Mouse (Mus musculus) hindbrain, embryonic 13.5 days (tissue): Measurements from ENCODE around the gene Fgf14. TPM values are rescaled to one million over a fixed set of nuclear protein-coding genes. Genes with fewer than 3 reads are reported as not detected.
"Not testable (repeated sequence)": the region's sequence is repeated elsewhere in the genome, so short reads cannot be mapped to it uniquely, and the experiment has no call there.

Source experiments
- ATAC-seq: fragments of 200-750 bp; cut with Nextera tagmentation; 2 replicates; pipeline ENCODE4 v1.8.0; 2017; ENCODE audit warnings: moderate TSS enrichment; ENCODE audit not compliant: low FRiP score
- H3K27ac ChIP-seq: fragments of 300-500 bp; sonication (generic); 2 replicates; pipeline ENCODE4 v1.5.1; 2015; ENCODE audit warnings: inconsistent platforms, mild to moderate bottlenecking, moderate library complexity
- H3K27me3 ChIP-seq: fragments of 300-500 bp; sonication (generic); 2 replicates; pipeline ENCODE4 v1.6.1; 2015; ENCODE audit warnings: mild to moderate bottlenecking, inconsistent platforms
- H3K36me3 ChIP-seq: fragments of 300-500 bp; sonication (generic); 2 replicates; pipeline ENCODE4 v1.6.1; 2015; ENCODE audit warnings: mild to moderate bottlenecking, inconsistent platforms
- H3K4me1 ChIP-seq: fragments of 300-500 bp; sonication (generic); replicated peaks from 2 replicates; pipeline ENCODE4 v1.6.1; 2015; ENCODE audit warnings: inconsistent platforms
- H3K4me2 ChIP-seq: fragments of 300-500 bp; sonication (generic); 2 replicates; pipeline ENCODE4 v1.6.1; 2015; ENCODE audit warnings: inconsistent platforms, mild to moderate bottlenecking, moderate library complexity
- H3K4me3 ChIP-seq: fragments of 300-500 bp; sonication (generic); 2 replicates; pipeline ENCODE4 v1.5.1; 2015; ENCODE audit warnings: mild to moderate bottlenecking, inconsistent platforms
- H3K9ac ChIP-seq: fragments of 300-500 bp; sonication (generic); 2 replicates; pipeline ENCODE4 v1.6.1; 2015; ENCODE audit warnings: mild to moderate bottlenecking, inconsistent platforms
- H3K9me3 ChIP-seq: fragments of 300-500 bp; sonication (generic); 2 replicates; pipeline ENCODE4 v1.6.1; 2016; ENCODE audit warnings: inconsistent platforms
- WGBS: fragments of 180-500 bp; shearing (Covaris S2); methylation state at CpG from one replicate; pipeline ENCODE4 v1.1.7; 2015; 5-methylcytosine and 5-hydroxymethylcytosine counted together
- polyA plus RNA-seq: library from polyadenylated mRNA; unstranded; fragments of >200 nt; fragmentation: Nextera tagmentation; extraction: Ambion mirVana; gene quantifications from 2 replicates; pipeline ENCODE4 v1.2.1, GENCODE M21; 2015

Fgf14 gene
- polyA plus RNA-seq, 1 experiment from 2014 or later, result 21.3 TPM

DNA sequence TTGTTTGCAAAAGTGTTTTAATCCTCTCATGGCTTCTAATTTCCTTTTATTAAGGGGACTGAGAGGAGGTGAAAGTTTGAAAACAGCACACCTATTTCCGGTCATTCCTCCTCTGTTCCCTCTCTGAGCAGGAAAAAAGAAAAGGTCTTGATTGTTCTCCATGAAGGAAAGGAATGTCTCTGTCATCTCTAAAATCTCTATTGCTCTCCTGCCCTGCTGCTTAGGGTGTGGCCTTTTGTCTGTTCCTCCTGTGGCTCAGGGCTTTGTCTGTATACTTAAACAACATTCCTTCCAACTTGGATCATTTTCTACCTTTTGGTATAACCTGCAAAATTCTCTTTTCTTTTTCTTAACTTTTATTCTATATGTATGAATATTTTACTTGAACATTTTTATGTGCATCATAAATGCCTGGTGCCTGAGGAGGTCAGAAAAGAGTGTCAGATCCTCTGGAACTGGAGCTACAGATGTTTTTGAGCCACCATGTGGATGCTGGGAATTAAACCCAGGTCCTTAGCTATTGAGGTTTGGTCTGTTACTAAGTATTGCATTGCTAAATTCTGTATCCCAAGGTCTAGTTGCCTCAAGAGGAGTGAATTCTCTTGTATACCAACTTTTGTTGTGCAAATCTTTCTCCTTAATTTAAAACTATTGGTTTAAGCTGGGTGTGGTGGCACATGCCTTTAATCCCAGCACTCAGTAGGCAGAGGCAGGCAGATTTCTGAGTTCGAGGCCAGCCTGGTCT, 230.7 kb downstream of the Fgf14 start:
- Histone ChIP-seq H3K36me3 (no peaks in the 10 kb centered on the region), H3K9me3 (no peaks in the 10 kb centered on the region), H3K4me3 (no peak overlapping the region), H3K9ac (no peak overlapping the region), H3K27me3 (no peaks in the 10 kb centered on the region), H3K4me2 (no peak overlapping the region), H3K4me1 (no peaks in the 10 kb centered on the region), H3K27ac (no peak overlapping the region)
- ATAC-seq, result no peak
- 82% methylated on average over 2 of the region's 2 CpGs for WGBS

DNA sequence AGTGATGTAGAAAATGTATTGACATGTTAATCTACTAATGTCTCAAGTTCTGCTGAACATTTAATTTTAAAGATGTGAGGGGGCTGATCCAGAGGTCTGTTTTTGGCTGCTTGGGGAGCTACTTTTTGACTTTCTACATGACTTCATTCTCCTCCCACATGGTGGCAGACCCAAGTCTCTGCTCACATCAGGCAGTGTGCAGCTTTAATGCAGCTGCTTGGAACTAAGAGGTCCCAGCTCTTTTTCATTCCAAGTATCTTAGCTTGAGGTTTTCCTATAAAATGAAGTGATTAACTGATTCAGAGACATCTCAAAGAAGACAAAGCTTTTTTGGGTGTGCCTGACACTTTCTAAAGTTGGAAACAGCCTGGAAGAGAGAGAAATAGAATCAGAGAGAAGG, 232.1 kb downstream of the Fgf14 start:
- Histone ChIP-seq H3K9ac (no peak overlapping the region), H3K27ac (no peak overlapping the region), H3K4me2 (no peak overlapping the region), H3K36me3 (no peaks in the 10 kb centered on the region), H3K4me1 (no peaks in the 10 kb centered on the region), H3K27me3 (no peaks in the 10 kb centered on the region), H3K9me3 (no peaks in the 10 kb centered on the region), H3K4me3 (no peak overlapping the region)
- ATAC-seq, result no peak

DNA sequence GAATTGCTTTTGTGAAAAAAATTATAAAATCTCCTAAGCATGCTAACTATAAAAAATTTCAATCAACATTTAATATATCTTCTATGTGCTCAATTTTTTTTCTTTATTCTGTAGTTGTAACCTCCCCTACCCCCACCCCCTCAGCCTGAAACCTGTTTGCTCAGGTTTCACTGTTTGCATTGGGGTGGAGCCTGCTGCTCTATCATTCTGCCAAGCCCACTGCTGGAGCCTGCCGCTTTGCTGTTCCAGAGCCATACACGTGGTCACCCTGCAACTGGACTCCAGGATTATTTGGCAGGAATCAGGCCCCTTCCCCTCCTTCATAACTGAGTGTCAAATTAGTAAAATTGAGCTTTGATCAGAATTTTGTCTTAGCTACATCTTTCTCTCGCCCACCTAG, 237.6 kb downstream of the Fgf14 start:
- H3K9me3 ChIP-seq, H3K9ac ChIP-seq, H3K4me3 ChIP-seq, H3K4me1 ChIP-seq, ATAC-seq, H3K36me3 ChIP-seq, H3K27ac ChIP-seq, H3K4me2 ChIP-seq, H3K27me3 ChIP-seq: not testable (repeated sequence)
- 37% methylated on average over 3 of the region's 3 CpGs for WGBS

DNA sequence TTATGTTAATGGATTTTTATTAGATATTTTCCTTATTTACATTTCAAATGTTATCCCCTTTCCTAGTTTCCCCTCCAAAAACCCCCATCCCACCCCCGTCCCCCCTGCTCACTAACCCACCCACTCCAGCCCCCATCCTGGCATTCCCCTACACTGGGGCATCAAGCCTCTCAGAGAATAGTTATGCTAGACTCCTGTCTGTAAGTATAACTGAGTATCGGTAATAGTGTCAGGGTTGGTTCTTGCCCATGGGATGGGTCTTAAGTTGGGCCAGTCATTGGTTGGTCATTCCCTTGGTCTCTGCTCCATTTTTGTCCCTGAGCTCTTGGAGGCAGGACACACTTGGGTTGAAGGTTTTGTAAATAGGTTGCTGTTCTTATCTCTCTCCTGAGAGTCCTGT, 265.0 kb downstream of the Fgf14 start:
- H3K4me3 ChIP-seq, result no peak overlapping the region
- H3K9ac ChIP-seq, result no peak overlapping the region
- no peaks in the 10 kb centered on the region for H3K36me3 ChIP-seq
- no peaks in the 10 kb centered on the region for H3K4me1 ChIP-seq
- H3K27me3 ChIP-seq, result no peaks in the 10 kb centered on the region
- WGBS, result 83% methylated on average over 2 of the region's 2 CpGs
- H3K4me2 ChIP-seq, result no peak overlapping the region
- H3K9me3 ChIP-seq, result no peaks in the 10 kb centered on the region
- ATAC-seq, result no peak
- H3K27ac ChIP-seq, result no peak overlapping the region

DNA sequence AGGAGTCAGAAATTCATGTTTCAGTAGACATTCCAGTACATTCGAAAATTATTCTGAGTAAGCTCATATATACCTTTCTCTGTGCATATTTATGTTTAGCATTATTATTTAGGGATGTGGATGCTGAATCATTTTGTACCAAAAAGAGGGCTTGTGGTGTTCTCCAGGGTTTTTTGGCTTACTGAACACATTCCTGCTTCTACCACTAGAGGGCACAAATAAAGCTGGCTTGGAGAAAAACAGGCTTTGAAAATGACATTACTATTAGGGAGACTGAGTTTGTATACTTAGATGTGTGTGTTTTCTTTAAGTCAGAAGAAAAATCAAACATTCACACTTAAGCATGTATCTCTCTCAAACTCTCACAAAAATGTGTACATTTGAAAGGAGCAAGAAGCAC, 266.0 kb downstream of the Fgf14 start:
- no peak overlapping the region for H3K27ac ChIP-seq
- no peaks in the 10 kb centered on the region for H3K36me3 ChIP-seq
- no peaks in the 10 kb centered on the region for H3K27me3 ChIP-seq
- no peak overlapping the region for H3K9ac ChIP-seq
- no peaks in the 10 kb centered on the region for H3K4me1 ChIP-seq
- H3K4me3 ChIP-seq, result no peak overlapping the region
- 2% methylated on average over 1 of the region's 1 CpGs for WGBS
- ATAC-seq, result no peak
- no peak overlapping the region for H3K4me2 ChIP-seq
- H3K9me3 ChIP-seq, result no peaks in the 10 kb centered on the region

DNA sequence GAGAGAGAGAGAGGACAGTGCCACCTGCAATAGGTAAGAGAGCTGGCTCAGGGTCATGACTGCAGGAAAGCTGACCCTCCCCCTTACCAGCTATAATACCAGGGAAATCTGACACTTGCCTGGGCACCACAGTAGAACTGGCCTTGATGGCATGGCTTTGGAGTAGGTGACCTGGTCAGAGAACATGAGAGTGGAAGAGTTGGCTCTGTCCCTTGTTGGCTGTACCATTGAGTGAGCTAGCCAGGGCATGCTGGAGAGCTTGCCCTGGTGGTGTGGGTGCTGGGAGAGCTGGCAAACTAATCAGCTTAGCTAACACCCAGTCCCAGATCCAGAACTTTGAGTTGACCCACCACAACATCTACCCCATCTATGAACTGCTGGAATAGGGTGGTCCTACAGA, 348.5 kb downstream of the Fgf14 start:
- H3K4me2 ChIP-seq, result no peak overlapping the region
- no peak overlapping the region for H3K9ac ChIP-seq
- no peak for ATAC-seq
- no peak overlapping the region for H3K27ac ChIP-seq
- no peak overlapping the region for H3K4me3 ChIP-seq
- no peaks in the 10 kb centered on the region for H3K27me3 ChIP-seq
- no peaks in the 10 kb centered on the region for H3K9me3 ChIP-seq
- no peaks in the 10 kb centered on the region for H3K36me3 ChIP-seq
- H3K4me1 ChIP-seq, result no peaks in the 10 kb centered on the region

DNA sequence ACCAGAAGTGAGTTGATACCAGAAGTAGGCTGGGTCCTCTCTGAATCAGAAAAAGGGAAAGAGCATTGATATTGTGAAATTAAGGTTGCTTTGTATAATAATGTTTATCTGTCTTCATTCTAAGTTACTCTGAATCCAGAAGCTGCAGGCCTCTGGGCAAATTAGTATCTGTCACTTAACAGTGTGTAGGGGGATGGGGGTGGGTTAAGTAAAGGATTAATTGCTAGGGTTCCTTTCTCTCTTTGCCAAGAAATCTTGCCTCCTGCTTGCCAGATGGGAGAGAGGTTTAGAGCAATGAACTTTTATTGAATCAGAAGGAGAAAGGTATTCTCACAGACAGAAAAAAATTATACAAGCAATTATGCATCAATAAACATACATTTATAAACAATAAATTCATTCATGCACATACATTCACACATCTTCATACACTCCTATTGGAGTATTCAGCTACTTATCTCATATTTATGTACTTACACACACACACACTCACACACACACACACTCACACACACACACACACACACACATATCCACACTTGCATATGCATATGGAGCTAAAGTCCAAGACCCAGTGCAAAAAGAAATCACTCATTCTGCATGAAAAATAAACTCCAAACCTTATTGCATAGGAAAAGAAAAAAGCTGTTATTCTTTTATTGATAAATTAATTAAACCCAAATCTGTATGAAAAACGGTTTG, 357.8 kb downstream of the Fgf14 start:
- 0 out of 2 replicates have a peak, but pooled peaks have one; percentile 43 for ATAC-seq
- 54% methylated on average over 1 of the region's 1 CpGs for WGBS
- no peaks in the 10 kb centered on the region for H3K36me3 ChIP-seq
- no peaks in the 10 kb centered on the region for H3K4me1 ChIP-seq
- no peaks in the 10 kb centered on the region for H3K27me3 ChIP-seq
- H3K4me3 ChIP-seq, result no peak overlapping the region
- H3K9ac ChIP-seq, result no peak overlapping the region
- no peak overlapping the region for H3K27ac ChIP-seq
- no peak overlapping the region for H3K4me2 ChIP-seq
- no peaks in the 10 kb centered on the region for H3K9me3 ChIP-seq

DNA sequence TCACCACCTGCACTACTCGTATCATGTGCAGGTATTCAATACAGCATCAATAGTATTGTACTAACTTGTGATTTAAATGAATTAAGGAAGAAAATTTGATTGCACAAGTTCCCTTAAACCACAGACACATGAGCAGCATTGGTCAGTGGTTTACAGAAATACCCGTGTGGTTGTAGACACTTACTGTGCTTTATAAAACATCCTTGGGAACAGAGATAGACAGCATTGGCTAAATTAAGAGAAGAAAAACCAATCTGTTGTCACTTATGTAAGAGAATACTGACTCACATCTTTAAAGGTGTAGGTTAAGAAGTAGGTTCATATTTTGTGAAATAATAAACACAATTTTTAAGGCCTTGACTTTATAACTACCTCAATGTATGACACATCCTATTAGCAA, 361.4 kb downstream of the Fgf14 start:
- Histone ChIP-seq H3K9me3 (no peaks in the 10 kb centered on the region), H3K4me2 (no peak overlapping the region), H3K9ac (no peak overlapping the region), H3K27ac (no peak overlapping the region), H3K4me1 (no peaks in the 10 kb centered on the region), H3K4me3 (no peak overlapping the region), H3K27me3 (no peaks in the 10 kb centered on the region), H3K36me3 (no peaks in the 10 kb centered on the region)
- ATAC-seq, result no peak
- WGBS, result 81% methylated on average over 2 of the region's 2 CpGs

DNA sequence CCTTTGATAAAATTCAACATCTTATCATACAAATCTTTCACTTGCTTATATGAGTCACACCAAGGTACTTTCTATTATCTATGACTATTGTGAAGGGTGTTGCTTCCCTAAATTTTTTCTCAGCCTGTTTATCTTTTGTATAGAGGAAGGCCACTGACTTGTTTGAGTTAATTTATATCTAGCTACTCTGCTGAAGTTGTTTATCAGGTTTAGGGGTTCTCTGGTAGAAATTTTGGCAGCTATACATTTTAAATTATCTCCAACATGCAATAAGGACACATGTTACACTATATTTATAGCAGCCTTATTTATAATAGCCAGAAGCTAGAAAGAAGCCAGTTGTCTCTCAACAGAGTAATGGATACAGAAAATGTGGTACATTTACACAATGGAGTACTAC, 389.9 kb downstream of the Fgf14 start:
- no peak for ATAC-seq
- H3K4me2 ChIP-seq, result no peak overlapping the region
- no peak overlapping the region for H3K4me3 ChIP-seq
- H3K36me3 ChIP-seq, result no peaks in the 10 kb centered on the region
- no peak overlapping the region for H3K9ac ChIP-seq
- H3K9me3 ChIP-seq, result no peaks in the 10 kb centered on the region
- H3K27me3 ChIP-seq, result no peaks in the 10 kb centered on the region
- H3K4me1 ChIP-seq, result no peaks in the 10 kb centered on the region
- no peak overlapping the region for H3K27ac ChIP-seq

DNA sequence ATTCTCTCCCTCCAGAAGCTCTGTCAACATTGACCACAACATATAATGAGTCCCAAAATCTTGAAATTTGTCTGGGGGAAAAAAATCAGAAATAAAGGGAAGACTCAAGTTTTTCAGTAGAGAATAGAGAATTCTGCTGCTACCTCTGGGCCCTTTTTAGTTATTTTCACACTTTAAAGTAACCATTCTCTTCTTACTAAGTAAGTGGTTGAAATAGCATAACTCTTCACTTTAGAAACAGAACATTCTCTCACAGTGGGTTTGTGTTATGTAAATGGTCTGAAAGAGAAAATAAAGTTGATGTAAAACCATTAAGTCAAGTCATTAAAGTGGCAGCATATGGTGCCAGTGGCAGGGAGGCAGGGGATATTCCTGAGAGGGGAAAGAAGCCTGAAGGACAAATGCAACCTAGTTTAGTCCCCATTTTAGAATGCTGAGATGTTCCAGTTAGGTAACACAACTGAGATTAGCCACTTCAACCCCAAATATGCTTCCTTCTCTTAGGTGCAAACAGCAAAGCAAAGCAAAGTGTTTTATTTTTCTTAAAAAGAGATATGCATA, 398.5 kb downstream of the Fgf14 start:
- Histone ChIP-seq H3K27ac (no peak overlapping the region), H3K9ac (no peak overlapping the region), H3K4me2 (no peak overlapping the region), H3K36me3 (no peaks in the 10 kb centered on the region), H3K27me3 (no peaks in the 10 kb centered on the region), H3K9me3 (no peaks in the 10 kb centered on the region), H3K4me1 (no peaks in the 10 kb centered on the region), H3K4me3 (no peak overlapping the region)
- no peak for ATAC-seq

DNA sequence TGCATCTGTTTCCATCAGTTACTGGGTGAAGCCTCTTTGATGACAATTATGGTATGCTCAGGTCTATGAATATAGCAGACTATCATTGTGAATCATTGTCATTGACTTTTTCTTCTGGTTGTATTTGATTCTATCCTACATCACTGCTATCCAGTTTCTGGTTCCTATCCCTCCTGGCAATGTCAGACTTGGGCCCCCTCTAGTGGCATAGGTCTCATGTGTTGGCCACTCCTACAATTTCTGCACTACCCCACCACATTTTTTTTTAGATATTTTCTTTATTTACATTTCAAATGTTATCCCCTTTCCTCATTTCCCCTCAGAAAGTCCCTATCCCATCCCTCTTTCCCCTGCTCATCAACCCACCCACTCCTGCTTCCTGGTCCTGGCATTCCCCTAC, 409.9 kb downstream of the Fgf14 start:
- no peak overlapping the region for H3K4me3 ChIP-seq
- H3K9ac ChIP-seq, result no peak overlapping the region
- no peak for ATAC-seq
- H3K4me1 ChIP-seq, result no peaks in the 10 kb centered on the region
- no peaks in the 10 kb centered on the region for H3K36me3 ChIP-seq
- no peak overlapping the region for H3K27ac ChIP-seq
- no peak overlapping the region for H3K4me2 ChIP-seq
- H3K27me3 ChIP-seq, result no peaks in the 10 kb centered on the region
- no peaks in the 10 kb centered on the region for H3K9me3 ChIP-seq

DNA sequence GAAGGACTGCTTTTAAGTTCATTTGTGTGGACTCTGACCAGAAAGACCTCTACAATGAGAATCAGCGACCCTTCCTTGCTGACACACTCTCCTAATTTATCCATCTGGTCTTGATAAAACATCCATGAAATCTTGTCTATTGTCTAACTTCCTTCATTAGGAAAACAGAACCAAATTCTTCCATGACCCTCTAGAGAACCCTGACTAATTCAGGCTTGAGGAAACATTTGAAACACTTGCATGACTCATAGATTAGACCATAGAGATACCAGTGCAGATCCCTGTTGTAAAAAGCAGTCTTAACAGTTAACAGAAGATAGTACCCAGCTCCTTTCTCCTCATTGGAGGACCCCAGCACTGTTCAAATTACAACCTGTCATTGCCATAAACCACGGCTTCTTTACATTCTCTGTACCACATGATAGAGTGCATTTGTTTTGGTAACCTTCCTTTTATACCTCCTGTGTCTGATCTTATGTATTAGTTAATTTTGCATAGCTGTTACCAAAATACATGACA, 412.3 kb downstream of the Fgf14 start:
- WGBS, result 44% methylated on average over 2 of the region's 2 CpGs
- H3K4me3 ChIP-seq, result no peak overlapping the region

DNA sequence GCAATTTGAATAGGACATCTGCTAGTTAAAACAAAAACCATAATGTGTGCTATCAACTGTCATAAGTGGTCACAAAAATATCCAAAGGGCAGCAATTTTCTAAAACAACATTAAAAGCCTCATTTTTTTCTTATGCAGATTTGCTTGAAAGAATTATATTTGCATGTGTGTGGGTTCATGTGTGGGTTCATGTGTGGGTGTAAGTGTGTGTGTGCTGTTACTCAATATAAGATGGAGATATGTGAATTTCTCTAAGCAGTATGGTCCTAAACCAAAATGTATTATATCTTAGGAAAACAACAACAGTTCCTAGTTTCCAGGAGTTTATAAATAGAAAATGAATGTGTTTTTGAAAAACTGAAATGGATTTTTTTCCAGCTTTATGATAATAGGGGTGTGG, 413.7 kb downstream of the Fgf14 start:
- Histone ChIP-seq H3K9me3 (no peaks in the 10 kb centered on the region), H3K4me2 (no peak overlapping the region)

More for the DNA sequence above, 412.3 kb downstream of the Fgf14 start:
- no peaks in the 10 kb centered on the region for H3K9me3 ChIP-seq
- no peaks in the 10 kb centered on the region for H3K4me1 ChIP-seq
- ATAC-seq, result no peak
- H3K27ac ChIP-seq, result no peak overlapping the region
- H3K36me3 ChIP-seq, result no peaks in the 10 kb centered on the region
- no peak overlapping the region for H3K4me2 ChIP-seq
- no peak overlapping the region for H3K9ac ChIP-seq
- H3K27me3 ChIP-seq, result no peaks in the 10 kb centered on the region

More for the DNA sequence above, 413.7 kb downstream of the Fgf14 start:
- H3K27ac ChIP-seq, result no peak overlapping the region
- no peaks in the 10 kb centered on the region for H3K36me3 ChIP-seq
- no peak overlapping the region for H3K4me3 ChIP-seq
- no peaks in the 10 kb centered on the region for H3K4me1 ChIP-seq
- no peak overlapping the region for H3K9ac ChIP-seq
- no peaks in the 10 kb centered on the region for H3K27me3 ChIP-seq
- no peak for ATAC-seq
